Mouse (Mus musculus): ENCODE results near the gene Stk25. TPM values are rescaled to one million over a fixed set of nuclear protein-coding genes. Genes with fewer than 3 reads are reported as not detected.
"Not testable (repeated sequence)": the region's sequence is repeated elsewhere in the genome, so short reads cannot be mapped to it uniquely, and the experiment has no call there.

Gene Stk25
- 60.1 and 65.0 TPM in 2 replicates for polyA plus RNA-seq (2016; fragmentation: Nextera tagmentation; extraction: Ambion mirVana)

GRCm38 (mm10) chr1:93658559-93658958 lies at the start of gene Stk25:
Gene Stk25 (minus strand): TSS chr1:93658659.
- H3K27ac ChIP-seq; H3K4me3 ChIP-seq; H3K9ac ChIP-seq; H3K9me3 ChIP-seq (replicated peaks); ATAC-seq; H3K4me1 ChIP-seq; H3K4me2 ChIP-seq; H3K27me3 ChIP-seq (replicated peaks); H3K36me3 ChIP-seq: not testable (repeated sequence)

DNA sequence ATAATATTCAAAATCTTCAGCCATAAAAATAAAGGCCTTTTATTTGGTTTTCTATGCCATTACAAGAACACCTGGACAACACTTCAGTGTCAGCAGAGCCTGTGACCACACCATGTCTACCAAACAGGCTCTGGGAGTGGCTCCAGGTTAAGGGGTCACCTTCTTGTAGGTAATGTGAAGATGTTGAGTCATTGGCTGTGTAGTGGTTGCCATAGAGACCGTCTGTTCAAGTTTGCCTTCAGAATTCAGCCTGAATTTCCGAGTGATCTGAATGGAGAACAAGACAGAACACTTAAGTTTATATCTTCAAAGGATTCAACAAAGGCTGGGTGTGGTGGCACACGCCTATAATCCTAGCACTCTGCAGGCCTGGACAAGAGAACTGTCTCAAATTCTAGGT lies 46.9 kb upstream of the Stk25 start:
- Histone ChIP-seq H3K4me3 (no peak overlapping the region), H3K4me1 (no peaks in the 10 kb centered on the region), H3K27me3 (replicated peaks) (no peaks in the 10 kb centered on the region), H3K9ac (no peak overlapping the region), H3K9me3 (replicated peaks) (no peaks in the 10 kb centered on the region), H3K4me2 (no peak overlapping the region), H3K27ac (no peak overlapping the region), H3K36me3 (peaks cover 20% of the 10 kb centered on the region)
- no peak for ATAC-seq
- 61% methylated on average over 3 of the region's 3 CpGs for WGBS (ENCODE audit: insufficient replicate concordance)

- H3K27me3 ChIP-seq (replicated peaks): no peaks in the 10 kb centered on the region
- no peaks in the 10 kb centered on the region for H3K9me3 ChIP-seq (replicated peaks)
- no peak for ATAC-seq
- H3K9ac ChIP-seq: no peak overlapping the region
- WGBS (ENCODE audit: insufficient replicate concordance): 78% methylated on average over 9 of the region's 9 CpGs
- H3K4me3 ChIP-seq: no peak overlapping the region
- H3K4me1 ChIP-seq: no peaks in the 10 kb centered on the region
- no peak overlapping the region for H3K4me2 ChIP-seq
- peaks cover 20% of the 10 kb centered on the region for H3K36me3 ChIP-seq
- no peak overlapping the region for H3K27ac ChIP-seq
Measured at GRCm38 (mm10) chr1:93704341-93704740, 45.9 kb upstream of the Stk25 start.

DNA sequence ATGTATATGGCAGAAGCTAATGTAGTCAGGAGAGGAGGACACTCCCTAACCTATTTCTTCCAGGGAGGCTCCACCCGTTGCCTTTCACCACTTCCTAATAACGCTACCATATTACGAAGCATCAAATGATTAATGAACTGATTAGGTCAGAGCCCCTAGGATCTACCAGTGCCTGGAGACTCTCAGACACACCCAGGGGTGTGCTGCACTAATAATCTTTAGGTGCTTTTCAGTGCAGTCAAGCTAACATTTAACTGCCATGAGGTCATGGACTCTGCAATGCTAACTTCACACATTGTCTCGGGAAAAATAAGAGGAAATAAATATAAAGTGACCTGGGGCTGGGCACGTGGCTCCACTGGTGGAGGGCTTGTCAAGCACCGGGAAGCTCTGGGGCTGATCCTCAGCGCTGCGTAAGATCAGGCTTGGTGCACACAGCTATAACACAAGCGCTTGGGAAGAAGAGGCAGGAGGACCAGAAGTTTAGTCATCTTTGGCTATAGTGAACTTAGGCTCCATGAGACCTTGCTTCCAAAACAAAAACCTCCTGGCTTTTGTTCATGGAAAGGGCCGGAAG lies 45.1 kb upstream of the Stk25 start:
- H3K27me3 ChIP-seq (replicated peaks): no peaks in the 10 kb centered on the region
- no peaks in the 10 kb centered on the region for H3K4me1 ChIP-seq
- H3K36me3 ChIP-seq: peaks cover 20% of the 10 kb centered on the region
- no peak overlapping the region for H3K9ac ChIP-seq
- no peak for ATAC-seq
- 81% methylated on average over 10 of the region's 10 CpGs for WGBS (ENCODE audit: insufficient replicate concordance)
- no peak overlapping the region for H3K4me3 ChIP-seq
- no peaks in the 10 kb centered on the region for H3K9me3 ChIP-seq (replicated peaks)
- H3K4me2 ChIP-seq: no peak overlapping the region
- no peak overlapping the region for H3K27ac ChIP-seq

- H3K27ac ChIP-seq: no peak overlapping the region
- H3K4me3 ChIP-seq: no peak overlapping the region
- H3K27me3 ChIP-seq (replicated peaks): no peaks in the 10 kb centered on the region
- no peaks in the 10 kb centered on the region for H3K4me1 ChIP-seq
- no peak overlapping the region for H3K9ac ChIP-seq
- H3K9me3 ChIP-seq (replicated peaks): no peaks in the 10 kb centered on the region
- no peak overlapping the region for H3K4me2 ChIP-seq
- ATAC-seq: no peak
- H3K36me3 ChIP-seq: peaks cover 20% of the 10 kb centered on the region
- WGBS (ENCODE audit: insufficient replicate concordance): 38% methylated on average over 1 of the region's 1 CpGs
Measured at GRCm38 (mm10) chr1:93702106-93702505, 43.6 kb upstream of the Stk25 start.

DNA sequence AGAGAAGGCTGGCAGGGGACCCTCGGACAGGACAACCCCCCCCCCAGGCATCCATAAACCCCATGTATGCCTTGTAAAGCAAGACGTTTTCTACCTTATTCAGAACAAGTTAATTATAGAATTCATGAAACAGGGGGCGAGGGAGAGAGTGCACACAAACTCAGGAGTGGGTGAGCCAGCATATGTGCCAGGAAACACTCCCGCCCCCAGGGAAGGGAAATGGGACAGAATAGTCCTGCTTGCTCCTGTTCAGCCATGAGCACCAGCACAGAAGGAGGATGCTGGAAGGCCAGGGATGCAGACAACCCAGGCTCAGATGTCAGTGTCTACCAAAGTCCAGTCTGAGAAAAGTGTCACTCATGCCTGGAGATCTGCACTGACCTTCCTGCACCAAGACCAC lies 40.7 kb upstream of the Stk25 start:
- no peaks in the 10 kb centered on the region for H3K27me3 ChIP-seq (replicated peaks)
- H3K27ac ChIP-seq: no peak overlapping the region
- 70% methylated on average over 4 of the region's 4 CpGs for WGBS (ENCODE audit: insufficient replicate concordance)
- H3K4me2 ChIP-seq: no peak overlapping the region
- no peaks in the 10 kb centered on the region for H3K9me3 ChIP-seq (replicated peaks)
- ATAC-seq: no peak
- H3K36me3 ChIP-seq: peaks cover 8% of the 10 kb centered on the region
- H3K9ac ChIP-seq: no peak overlapping the region
- no peak overlapping the region for H3K4me3 ChIP-seq
- H3K4me1 ChIP-seq: no peaks in the 10 kb centered on the region

DNA sequence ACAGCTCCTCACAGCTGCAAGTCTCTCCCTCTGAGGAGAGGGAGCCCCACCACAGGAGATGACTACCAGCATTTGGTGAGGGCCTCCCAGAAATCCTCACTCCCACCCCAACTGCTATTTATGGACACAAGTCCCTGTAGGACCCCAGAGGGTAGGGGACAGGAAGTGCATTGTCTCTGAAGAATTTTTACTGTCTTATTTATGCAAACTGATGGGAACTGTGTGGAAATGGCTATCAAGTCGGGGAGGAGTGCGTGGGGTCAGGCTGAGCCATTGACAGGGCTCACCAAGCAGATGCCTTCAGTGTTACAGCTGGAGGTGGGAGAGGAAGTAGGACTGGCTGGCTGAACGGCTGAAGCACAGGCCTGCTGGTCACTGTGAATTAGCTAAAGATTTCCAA lies 38.9 kb upstream of the Stk25 start:
- Histone ChIP-seq H3K4me3 (no peak overlapping the region), H3K4me2 (no peak overlapping the region), H3K9me3 (replicated peaks) (no peaks in the 10 kb centered on the region), H3K36me3 (no peaks in the 10 kb centered on the region), H3K27me3 (replicated peaks) (no peaks in the 10 kb centered on the region), H3K9ac (no peak overlapping the region), H3K4me1 (0 out of 2 replicates have a peak, but pooled peaks cover 3% of the 10 kb centered on the region), H3K27ac (peak overlapping the region; percentile 43; the same call in 1 of the 2 replicates)
- no peak for ATAC-seq
- WGBS (ENCODE audit: insufficient replicate concordance): 28% methylated on average over 3 of the region's 3 CpGs

DNA sequence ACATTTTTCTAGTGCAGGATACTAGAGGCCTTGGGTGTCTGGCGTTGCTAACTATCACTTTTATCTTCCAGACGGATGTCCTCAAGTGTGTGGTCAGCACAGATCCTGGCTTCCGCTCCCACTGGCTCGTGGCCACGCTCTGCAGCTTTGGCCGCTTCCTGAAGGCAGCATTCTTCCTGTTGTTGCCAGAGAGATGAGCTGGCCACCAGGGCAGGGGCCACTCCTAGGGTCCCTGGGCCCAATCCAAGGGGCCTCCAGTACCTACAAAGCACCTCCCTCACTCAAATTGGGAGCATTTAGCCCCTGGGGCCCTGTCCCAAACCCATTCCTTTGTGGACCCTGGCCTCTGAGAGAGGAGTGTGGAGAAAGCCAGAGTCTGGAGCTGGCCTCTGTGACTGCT lies 36.5 kb upstream of the Stk25 start:
- WGBS (ENCODE audit: insufficient replicate concordance): 40% methylated on average over 6 of the region's 6 CpGs
- H3K36me3 ChIP-seq: no peaks in the 10 kb centered on the region
- no peak overlapping the region for H3K4me3 ChIP-seq
- H3K27me3 ChIP-seq (replicated peaks): no peaks in the 10 kb centered on the region
- no peaks in the 10 kb centered on the region for H3K9me3 ChIP-seq (replicated peaks)
- 0 out of 2 replicates have a peak, but pooled peaks cover 3% of the 10 kb centered on the region for H3K4me1 ChIP-seq
- H3K4me2 ChIP-seq: no peak overlapping the region
- H3K9ac ChIP-seq: no peak overlapping the region
- H3K27ac ChIP-seq: no peak overlapping the region
- no peak for ATAC-seq

DNA sequence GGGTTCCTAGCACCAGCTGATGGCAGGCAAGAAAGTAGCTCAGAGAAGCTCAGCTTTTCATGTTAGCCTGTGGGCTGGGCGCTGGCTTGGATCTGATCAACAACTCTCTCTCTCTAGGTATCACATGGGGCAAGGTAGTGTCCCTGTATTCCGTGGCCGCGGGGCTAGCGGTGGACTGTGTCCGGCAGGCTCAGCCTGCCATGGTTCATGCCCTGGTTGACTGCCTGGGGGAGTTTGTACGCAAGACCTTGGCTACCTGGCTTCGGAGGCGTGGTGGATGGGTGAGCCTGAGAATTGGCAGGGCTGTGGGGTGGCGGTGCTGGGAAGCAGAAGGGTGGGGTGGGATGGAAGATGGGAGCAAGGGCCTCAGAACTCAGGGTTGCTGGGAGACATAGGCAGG lies 35.5 kb upstream of the Stk25 start:
- H3K4me3 ChIP-seq: no peak overlapping the region
- no peak overlapping the region for H3K27ac ChIP-seq
- H3K9me3 ChIP-seq (replicated peaks): no peaks in the 10 kb centered on the region
- WGBS (ENCODE audit: insufficient replicate concordance): 81% methylated on average over 10 of the region's 10 CpGs
- no peaks in the 10 kb centered on the region for H3K36me3 ChIP-seq
- no peak overlapping the region for H3K9ac ChIP-seq
- H3K27me3 ChIP-seq (replicated peaks): no peaks in the 10 kb centered on the region
- H3K4me2 ChIP-seq: no peak overlapping the region
- ATAC-seq: peak; percentile 27; the same call in 1 of the 2 replicates
- H3K4me1 ChIP-seq: 0 out of 2 replicates have a peak, but pooled peaks cover 3% of the 10 kb centered on the region

DNA sequence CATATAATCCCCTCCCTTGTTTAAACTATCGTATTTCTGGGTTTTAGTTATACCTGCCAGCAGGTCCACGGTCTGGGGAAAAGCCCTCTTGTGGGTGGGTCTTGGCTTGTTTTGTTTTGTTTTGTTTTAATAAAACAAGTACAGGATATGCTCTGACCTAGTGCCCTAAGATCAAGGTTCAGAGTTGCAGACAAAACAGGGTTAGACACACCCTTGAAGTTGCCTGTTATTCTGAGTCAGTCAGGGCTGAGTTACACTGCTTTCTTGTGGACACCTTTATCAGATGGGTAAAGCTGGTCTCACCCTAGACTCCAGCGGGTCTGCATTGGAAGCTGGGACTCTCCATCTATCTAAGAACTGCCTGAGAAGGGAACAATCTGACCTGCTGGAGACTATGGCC lies 35.0 kb upstream of the Stk25 start:
- no peaks in the 10 kb centered on the region for H3K27me3 ChIP-seq (replicated peaks)
- H3K4me2 ChIP-seq: no peak overlapping the region
- no peaks in the 10 kb centered on the region for H3K9me3 ChIP-seq (replicated peaks)
- no peaks in the 10 kb centered on the region for H3K36me3 ChIP-seq
- H3K27ac ChIP-seq: no peak overlapping the region
- H3K9ac ChIP-seq: no peak overlapping the region
- H3K4me1 ChIP-seq: 0 out of 2 replicates have a peak, but pooled peaks cover 3% of the 10 kb centered on the region
- H3K4me3 ChIP-seq: no peak overlapping the region
- no peak for ATAC-seq
- WGBS (ENCODE audit: insufficient replicate concordance): 80% methylated on average over 3 of the region's 3 CpGs

- Histone ChIP-seq H3K9ac (no peak overlapping the region), H3K4me3 (no peak overlapping the region), H3K27ac (no peak overlapping the region), H3K36me3 (no peaks in the 10 kb centered on the region), H3K27me3 (replicated peaks) (peaks cover 7% of the 10 kb centered on the region), H3K4me1 (0 out of 2 replicates have a peak, but pooled peaks cover 3% of the 10 kb centered on the region), H3K4me2 (no peak overlapping the region), H3K9me3 (replicated peaks) (no peaks in the 10 kb centered on the region)
- ATAC-seq: no peak
- WGBS (ENCODE audit: insufficient replicate concordance): 72% methylated on average over 9 of the region's 9 CpGs
Measured at GRCm38 (mm10) chr1:93692773-93693172, 34.3 kb upstream of the Stk25 start.

DNA sequence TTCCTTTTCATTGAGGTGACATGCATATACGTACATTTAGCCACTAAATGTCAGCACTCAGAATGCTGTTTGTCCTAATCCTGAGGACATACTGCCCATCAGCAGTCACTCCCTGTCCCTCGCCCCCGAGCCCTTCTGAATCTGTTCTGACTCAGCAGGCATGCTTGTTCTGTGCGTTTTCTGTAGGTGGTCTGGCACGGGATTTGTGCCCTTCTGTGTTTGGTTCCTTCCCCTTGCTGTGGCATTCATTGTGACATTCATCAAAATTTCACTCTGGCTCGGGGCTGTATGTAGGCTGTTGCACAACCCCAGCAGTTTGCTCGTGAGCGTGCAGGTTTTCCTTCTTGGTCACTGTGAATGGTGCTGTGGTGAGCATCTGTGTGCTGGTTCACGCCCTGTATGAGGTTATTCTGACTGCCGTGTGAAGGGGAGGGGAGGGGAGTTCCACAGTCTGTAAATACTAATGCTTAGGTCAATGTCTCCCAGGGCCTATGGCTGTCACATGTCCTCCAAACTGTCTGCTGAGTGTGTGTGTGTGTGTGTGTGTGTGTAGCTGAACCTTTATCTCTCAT lies 33.4 kb upstream of the Stk25 start:
- H3K4me2 ChIP-seq: no peak overlapping the region
- H3K4me3 ChIP-seq: no peak overlapping the region
- no peak overlapping the region for H3K9ac ChIP-seq
- 0 out of 2 replicates have a peak, but pooled peaks cover 3% of the 10 kb centered on the region for H3K4me1 ChIP-seq
- no peaks in the 10 kb centered on the region for H3K36me3 ChIP-seq
- no peak for ATAC-seq
- WGBS (ENCODE audit: insufficient replicate concordance): 56% methylated on average over 10 of the region's 10 CpGs
- no peak overlapping the region for H3K27ac ChIP-seq
- peaks cover 16% of the 10 kb centered on the region for H3K27me3 ChIP-seq (replicated peaks)
- no peaks in the 10 kb centered on the region for H3K9me3 ChIP-seq (replicated peaks)

DNA sequence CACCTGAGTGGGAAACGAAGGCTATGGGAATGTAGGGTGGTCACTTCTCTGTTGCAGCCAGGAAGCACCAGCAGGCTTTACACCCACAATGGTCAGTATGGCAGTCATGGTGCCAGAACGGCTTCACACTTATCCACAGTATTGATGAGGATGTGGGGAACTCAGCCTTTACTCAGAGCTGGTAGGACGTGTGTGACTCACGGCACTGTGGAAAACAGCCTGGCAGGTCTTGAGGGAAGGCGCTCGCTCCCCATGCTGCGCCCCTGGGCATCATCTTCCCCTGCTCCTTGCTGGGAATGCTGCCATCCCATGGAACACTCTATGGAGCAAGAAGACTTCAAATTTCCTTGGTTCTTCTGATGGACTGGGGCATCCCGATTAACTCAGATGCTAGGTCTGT lies 32.6 kb upstream of the Stk25 start:
- no peak overlapping the region for H3K27ac ChIP-seq
- no peaks in the 10 kb centered on the region for H3K36me3 ChIP-seq
- no peaks in the 10 kb centered on the region for H3K9me3 ChIP-seq (replicated peaks)
- H3K4me1 ChIP-seq: 0 out of 2 replicates have a peak, but pooled peaks cover 8% of the 10 kb centered on the region
- WGBS (ENCODE audit: insufficient replicate concordance): 72% methylated on average over 8 of the region's 8 CpGs
- no peak overlapping the region for H3K4me3 ChIP-seq
- H3K4me2 ChIP-seq: no peak overlapping the region
- no peak for ATAC-seq
- H3K9ac ChIP-seq: no peak overlapping the region
- peaks cover 23% of the 10 kb centered on the region for H3K27me3 ChIP-seq (replicated peaks)

All from liver, embryonic 12.5 days (tissue).